Mouse (Mus musculus): Measurements from ENCODE around the gene Afg1l. TPM values are rescaled to one million over a fixed set of nuclear protein-coding genes. Genes with fewer than 3 reads are reported as not detected.

Afg1l gene
- polyA plus RNA-seq, 1 experiment from 2014 or later = 8.1 TPM

- 16% methylated on average over 7 of the region's 7 CpGs for WGBS
These were observed 178.4 kb downstream of the Afg1l start for GRCm38 (mm10) chr10:42299967-42300366.

DNA sequence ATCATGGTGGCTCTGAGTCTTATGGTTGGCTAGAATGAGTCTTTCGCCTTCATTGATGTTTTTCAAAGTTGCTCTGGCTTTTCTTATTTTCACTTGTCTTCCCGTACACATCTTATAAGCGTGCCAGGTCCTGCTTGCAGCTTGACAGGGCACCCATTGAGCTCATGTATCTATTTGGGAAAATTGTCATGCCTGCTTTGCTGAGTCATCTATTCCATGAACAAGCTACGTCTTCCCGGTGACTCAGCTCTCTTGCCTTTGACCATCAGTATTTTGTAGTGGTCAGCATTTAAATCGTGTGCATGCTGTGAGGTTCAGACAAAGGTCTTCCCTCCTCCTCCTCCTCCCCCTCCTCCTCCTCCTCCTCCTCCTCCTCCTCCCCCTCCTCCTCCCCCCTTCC is 178.9 kb downstream of the Afg1l start:
- Histone ChIP-seq H3K9ac (ENCODE audit: low read depth, low read length) (no peak overlapping the region), H3K27ac (ENCODE audit: low read depth, low read length) (no peak overlapping the region), H3K27me3 (ENCODE audit: control insufficient read depth, insufficient read depth, low read length) (no peaks in the 10 kb centered on the region), H3K4me1 (ENCODE audit: control insufficient read depth, insufficient read depth, low read length) (peaks cover 7% of the 10 kb centered on the region; the same call in 1 of the 2 replicates), H3K36me3 (ENCODE audit: control insufficient read depth, insufficient read depth, low read length) (no peaks in the 10 kb centered on the region), H3K4me3 (ENCODE audit: low read length) (no peak overlapping the region), H3K4me2 (replicated peaks; ENCODE audit: low read depth, low read length) (no peak overlapping the region), H3K9me3 (ENCODE audit: control insufficient read depth, low read length) (no peaks in the 10 kb centered on the region; the same call in 1 of the 2 replicates)
- ATAC-seq (ENCODE audit: low FRiP score, low TSS enrichment) = no peak
- WGBS = 74% methylated on average over 6 of the region's 6 CpGs

More at GRCm38 (mm10) chr10:42299967-42300366, 178.4 kb downstream of the Afg1l start:
- ATAC-seq (ENCODE audit: low FRiP score, low TSS enrichment) = no peak
- no peak overlapping the region for H3K4me3 ChIP-seq (ENCODE audit: low read length)
- H3K27me3 ChIP-seq (ENCODE audit: control insufficient read depth, insufficient read depth, low read length) = no peaks in the 10 kb centered on the region
- peaks cover 7% of the 10 kb centered on the region; the same call in 1 of the 2 replicates for H3K4me1 ChIP-seq (ENCODE audit: control insufficient read depth, insufficient read depth, low read length)
- H3K27ac ChIP-seq (ENCODE audit: low read depth, low read length) = no peak overlapping the region
- H3K9me3 ChIP-seq (ENCODE audit: control insufficient read depth, low read length) = no peaks in the 10 kb centered on the region; the same call in 1 of the 2 replicates
- no peak overlapping the region for H3K4me2 ChIP-seq (replicated peaks; ENCODE audit: low read depth, low read length)
- H3K36me3 ChIP-seq (ENCODE audit: control insufficient read depth, insufficient read depth, low read length) = no peaks in the 10 kb centered on the region
- H3K9ac ChIP-seq (ENCODE audit: low read depth, low read length) = no peak overlapping the region

DNA sequence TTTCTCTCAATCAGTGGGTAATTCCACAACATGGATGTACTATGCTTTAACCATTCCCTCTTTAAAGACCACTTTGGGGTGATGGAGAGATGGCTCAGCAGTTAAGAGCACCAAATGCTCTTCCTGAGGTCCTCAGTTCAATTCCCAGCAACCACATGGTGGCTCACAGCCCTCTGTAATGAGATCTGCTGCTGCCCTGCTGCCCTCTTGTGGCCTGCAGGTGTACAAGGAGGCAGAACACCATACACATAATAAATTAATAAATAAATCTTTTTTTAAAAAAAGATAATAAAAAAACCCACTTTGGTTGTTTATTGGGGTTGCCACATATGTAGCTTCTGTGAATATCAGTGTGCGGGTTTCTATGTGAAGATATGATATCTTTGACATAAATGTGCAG is 180.4 kb downstream of the Afg1l start:
- H3K4me1 ChIP-seq (ENCODE audit: control insufficient read depth, insufficient read depth, low read length) = peaks cover 7% of the 10 kb centered on the region; the same call in 1 of the 2 replicates
- no peaks in the 10 kb centered on the region; the same call in 1 of the 2 replicates for H3K9me3 ChIP-seq (ENCODE audit: control insufficient read depth, low read length)
- no peak overlapping the region for H3K4me3 ChIP-seq (ENCODE audit: low read length)
- H3K27me3 ChIP-seq (ENCODE audit: control insufficient read depth, insufficient read depth, low read length) = no peaks in the 10 kb centered on the region
- ATAC-seq (ENCODE audit: low FRiP score, low TSS enrichment) = no peak
- H3K9ac ChIP-seq (ENCODE audit: low read depth, low read length) = no peak overlapping the region
- WGBS = 97% methylated on average over 1 of the region's 1 CpGs
- no peaks in the 10 kb centered on the region for H3K36me3 ChIP-seq (ENCODE audit: control insufficient read depth, insufficient read depth, low read length)
- no peak overlapping the region for H3K27ac ChIP-seq (ENCODE audit: low read depth, low read length)
- no peak overlapping the region for H3K4me2 ChIP-seq (replicated peaks; ENCODE audit: low read depth, low read length)

DNA sequence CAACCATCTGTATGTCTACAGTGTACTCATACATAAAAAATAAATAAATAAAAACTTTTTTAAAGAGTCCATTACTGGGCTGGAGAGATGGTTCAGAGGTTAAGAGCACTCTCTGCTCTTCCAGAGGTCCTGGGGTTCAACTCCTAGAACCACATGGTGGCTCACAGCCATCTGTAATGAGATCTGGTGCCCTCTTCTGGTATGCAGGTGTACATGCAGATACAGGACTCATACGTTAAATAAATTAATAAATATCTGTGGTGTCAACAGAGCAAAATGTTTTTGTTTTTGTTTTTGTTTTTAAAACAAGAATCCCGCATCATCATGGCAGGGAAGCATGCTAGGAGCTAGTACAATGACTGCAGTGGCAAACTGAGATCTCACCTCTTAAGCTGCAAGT is 181.3 kb downstream of the Afg1l start:
- ATAC-seq (ENCODE audit: low FRiP score, low TSS enrichment) = no peak

GRCm38 (mm10) chr10:42296559-42296958 is 181.8 kb downstream of the Afg1l start:
- Histone ChIP-seq H3K9ac (ENCODE audit: low read depth, low read length) (no peak overlapping the region), H3K27me3 (ENCODE audit: control insufficient read depth, insufficient read depth, low read length) (no peaks in the 10 kb centered on the region), H3K4me2 (replicated peaks; ENCODE audit: low read depth, low read length) (no peak overlapping the region), H3K4me1 (ENCODE audit: control insufficient read depth, insufficient read depth, low read length) (peaks cover 7% of the 10 kb centered on the region; the same call in 1 of the 2 replicates), H3K4me3 (ENCODE audit: low read length) (no peak overlapping the region), H3K36me3 (ENCODE audit: control insufficient read depth, insufficient read depth, low read length) (no peaks in the 10 kb centered on the region), H3K27ac (ENCODE audit: low read depth, low read length) (no peak overlapping the region), H3K9me3 (ENCODE audit: control insufficient read depth, low read length) (no peaks in the 10 kb centered on the region; the same call in 1 of the 2 replicates)
- WGBS = 60% methylated on average over 4 of the region's 4 CpGs
- no peak for ATAC-seq (ENCODE audit: low FRiP score, low TSS enrichment)

More for the DNA sequence above, 181.3 kb downstream of the Afg1l start:
- Histone ChIP-seq H3K27ac (ENCODE audit: low read depth, low read length) (no peak overlapping the region), H3K4me1 (ENCODE audit: control insufficient read depth, insufficient read depth, low read length) (peaks cover 7% of the 10 kb centered on the region; the same call in 1 of the 2 replicates), H3K4me2 (replicated peaks; ENCODE audit: low read depth, low read length) (no peak overlapping the region), H3K4me3 (ENCODE audit: low read length) (no peak overlapping the region), H3K36me3 (ENCODE audit: control insufficient read depth, insufficient read depth, low read length) (no peaks in the 10 kb centered on the region), H3K27me3 (ENCODE audit: control insufficient read depth, insufficient read depth, low read length) (no peaks in the 10 kb centered on the region), H3K9me3 (ENCODE audit: control insufficient read depth, low read length) (no peaks in the 10 kb centered on the region; the same call in 1 of the 2 replicates), H3K9ac (ENCODE audit: low read depth, low read length) (no peak overlapping the region)
- WGBS = 90% methylated on average over 2 of the region's 2 CpGs

DNA sequence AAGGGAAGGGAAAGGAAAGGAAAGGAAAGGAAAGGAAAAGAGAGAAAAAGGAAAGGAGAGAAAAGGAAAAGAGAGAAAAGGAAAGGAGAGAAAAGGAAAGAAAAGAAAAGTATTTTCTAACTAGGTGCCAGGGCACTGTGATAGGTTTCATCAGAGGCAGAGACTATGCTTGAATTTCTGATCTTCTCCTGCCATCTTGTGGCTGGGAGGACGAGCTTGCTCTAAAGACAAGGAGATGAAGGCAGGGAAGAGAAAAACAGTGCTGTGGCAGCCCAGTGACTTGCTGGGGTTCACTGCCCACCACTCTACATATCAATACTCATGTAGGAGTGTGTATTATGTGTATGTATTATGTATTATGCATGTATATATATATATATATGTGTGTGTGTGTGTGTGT is 183.3 kb downstream of the Afg1l start:
- Histone ChIP-seq H3K27ac (ENCODE audit: low read depth, low read length) (no peak overlapping the region), H3K9ac (ENCODE audit: low read depth, low read length) (no peak overlapping the region), H3K4me2 (replicated peaks; ENCODE audit: low read depth, low read length) (no peak overlapping the region), H3K4me3 (ENCODE audit: low read length) (no peak overlapping the region), H3K27me3 (ENCODE audit: control insufficient read depth, insufficient read depth, low read length) (no peaks in the 10 kb centered on the region), H3K9me3 (ENCODE audit: control insufficient read depth, low read length) (no peaks in the 10 kb centered on the region; the same call in 1 of the 2 replicates), H3K4me1 (ENCODE audit: control insufficient read depth, insufficient read depth, low read length) (peaks cover 2% of the 10 kb centered on the region; the same call in 1 of the 2 replicates), H3K36me3 (ENCODE audit: control insufficient read depth, insufficient read depth, low read length) (no peaks in the 10 kb centered on the region)
- ATAC-seq (ENCODE audit: low FRiP score, low TSS enrichment) = no peak
- 0% methylated on average over 1 of the region's 1 CpGs for WGBS

GRCm38 (mm10) chr10:42294392-42294791 is 184.0 kb downstream of the Afg1l start:
- no peak overlapping the region for H3K4me2 ChIP-seq (replicated peaks; ENCODE audit: low read depth, low read length)
- no peak overlapping the region for H3K9ac ChIP-seq (ENCODE audit: low read depth, low read length)
- no peak overlapping the region for H3K4me3 ChIP-seq (ENCODE audit: low read length)
- H3K27ac ChIP-seq (ENCODE audit: low read depth, low read length) = no peak overlapping the region
- ATAC-seq (ENCODE audit: low FRiP score, low TSS enrichment) = no peak
- no peaks in the 10 kb centered on the region for H3K4me1 ChIP-seq (ENCODE audit: control insufficient read depth, insufficient read depth, low read length)
- H3K36me3 ChIP-seq (ENCODE audit: control insufficient read depth, insufficient read depth, low read length) = no peaks in the 10 kb centered on the region
- no peaks in the 10 kb centered on the region; the same call in 1 of the 2 replicates for H3K9me3 ChIP-seq (ENCODE audit: control insufficient read depth, low read length)
- no peaks in the 10 kb centered on the region for H3K27me3 ChIP-seq (ENCODE audit: control insufficient read depth, insufficient read depth, low read length)
- 71% methylated on average over 2 of the region's 2 CpGs for WGBS

DNA sequence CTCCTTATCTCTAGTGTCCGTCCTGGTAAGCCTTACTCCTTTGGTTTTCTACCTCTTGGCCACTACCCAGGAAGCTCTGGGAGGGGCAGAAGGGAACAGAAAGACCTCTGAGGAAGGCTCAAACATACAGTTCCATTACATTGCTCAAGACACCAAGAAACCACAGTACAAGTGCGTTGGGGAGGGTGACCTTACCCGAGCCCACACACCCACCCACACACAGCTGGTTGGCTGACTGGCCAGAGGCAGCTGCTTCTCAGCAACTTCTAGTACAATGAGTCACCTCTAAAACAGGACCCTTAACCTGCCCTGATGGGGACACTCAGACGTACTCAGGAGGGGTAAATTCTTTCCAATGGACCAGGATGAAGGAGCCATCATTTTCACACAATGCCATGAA is 184.5 kb downstream of the Afg1l start:
- 49% methylated on average over 4 of the region's 4 CpGs for WGBS
- no peaks in the 10 kb centered on the region; the same call in 1 of the 2 replicates for H3K9me3 ChIP-seq (ENCODE audit: control insufficient read depth, low read length)
- no peak overlapping the region for H3K9ac ChIP-seq (ENCODE audit: low read depth, low read length)
- H3K27me3 ChIP-seq (ENCODE audit: control insufficient read depth, insufficient read depth, low read length) = no peaks in the 10 kb centered on the region
- no peak overlapping the region for H3K4me3 ChIP-seq (ENCODE audit: low read length)
- no peak overlapping the region for H3K4me2 ChIP-seq (replicated peaks; ENCODE audit: low read depth, low read length)
- no peak for ATAC-seq (ENCODE audit: low FRiP score, low TSS enrichment)
- no peak overlapping the region for H3K27ac ChIP-seq (ENCODE audit: low read depth, low read length)
- H3K36me3 ChIP-seq (ENCODE audit: control insufficient read depth, insufficient read depth, low read length) = no peaks in the 10 kb centered on the region
- H3K4me1 ChIP-seq (ENCODE audit: control insufficient read depth, insufficient read depth, low read length) = no peaks in the 10 kb centered on the region

DNA sequence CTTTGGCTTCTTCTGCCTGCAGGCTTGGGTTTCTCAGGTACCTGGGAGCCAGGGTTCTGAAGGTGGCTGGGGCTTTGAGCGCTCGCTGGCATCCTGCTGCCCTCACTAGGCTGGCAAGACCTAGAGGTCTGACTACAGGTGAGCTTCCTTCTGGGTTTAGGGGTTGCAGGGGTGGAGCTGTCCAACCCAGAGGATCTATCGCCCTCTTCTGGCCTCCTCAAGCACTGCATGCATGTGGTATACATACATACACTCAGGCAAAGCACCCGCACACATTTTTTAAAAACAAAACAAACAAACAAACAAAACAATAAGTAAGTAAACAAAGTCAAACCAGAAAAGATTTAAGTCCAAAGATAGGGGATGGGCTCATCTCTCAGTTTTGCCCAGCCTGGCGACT is 187.0 kb downstream of the Afg1l start:
- Histone ChIP-seq H3K9me3 (ENCODE audit: control insufficient read depth, low read length) (0 out of 2 replicates have a peak, but pooled peaks cover 3% of the 10 kb centered on the region), H3K4me3 (ENCODE audit: low read length) (no peak overlapping the region), H3K27ac (ENCODE audit: low read depth, low read length) (no peak overlapping the region), H3K4me2 (replicated peaks; ENCODE audit: low read depth, low read length) (no peak overlapping the region), H3K27me3 (ENCODE audit: control insufficient read depth, insufficient read depth, low read length) (no peaks in the 10 kb centered on the region), H3K9ac (ENCODE audit: low read depth, low read length) (no peak overlapping the region), H3K36me3 (ENCODE audit: control insufficient read depth, insufficient read depth, low read length) (no peaks in the 10 kb centered on the region), H3K4me1 (ENCODE audit: control insufficient read depth, insufficient read depth, low read length) (no peaks in the 10 kb centered on the region)
- WGBS = 63% methylated on average over 5 of the region's 5 CpGs
- ATAC-seq (ENCODE audit: low FRiP score, low TSS enrichment) = no peak

Data from kidney, embryonic 14.5 days (tissue).